Mouse (Mus musculus): ENCODE measurements at regions not wholly inside any gene's neighbourhood (a gene's known extent, or its start where the extent isn't known, plus 50 kb on each side); places are given as distances from the start of the nearest gene placed in this dataset.
A peak's percentile ranks its signal among the peaks of the same experiment; 100 is the strongest.

DNA sequence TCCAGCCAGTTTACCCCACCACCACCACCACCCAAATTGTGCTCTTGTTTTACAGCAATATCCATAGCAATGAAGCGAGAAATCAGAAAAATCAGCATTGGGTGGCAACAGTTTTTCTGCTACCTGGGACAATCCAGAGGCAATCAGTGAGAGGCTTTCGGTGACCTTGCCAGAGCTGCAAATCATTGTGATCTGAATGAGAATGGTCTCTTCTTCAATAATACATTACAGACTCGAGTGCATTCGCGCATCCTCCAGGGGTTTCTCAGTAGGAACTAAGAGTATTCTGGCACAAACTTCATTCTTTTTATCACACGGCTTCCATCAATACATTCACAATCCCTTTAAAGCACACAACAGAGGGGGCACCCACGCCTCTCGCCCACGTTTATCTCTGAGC is 91.2 kb downstream of the Srek1 start:
- no peak for DNase-seq (ENCODE audit: low read depth, low spot score)

- no peak for DNase-seq (ENCODE audit: low read depth, low spot score)
These were observed 93.7 kb downstream of the Srek1 start for GRCm38 (mm10) chr13:103680740-103681139.

- no peak for DNase-seq (ENCODE audit: low read depth, low spot score)
These were observed 94.4 kb downstream of the Srek1 start for GRCm38 (mm10) chr13:103680052-103680451.

DNA sequence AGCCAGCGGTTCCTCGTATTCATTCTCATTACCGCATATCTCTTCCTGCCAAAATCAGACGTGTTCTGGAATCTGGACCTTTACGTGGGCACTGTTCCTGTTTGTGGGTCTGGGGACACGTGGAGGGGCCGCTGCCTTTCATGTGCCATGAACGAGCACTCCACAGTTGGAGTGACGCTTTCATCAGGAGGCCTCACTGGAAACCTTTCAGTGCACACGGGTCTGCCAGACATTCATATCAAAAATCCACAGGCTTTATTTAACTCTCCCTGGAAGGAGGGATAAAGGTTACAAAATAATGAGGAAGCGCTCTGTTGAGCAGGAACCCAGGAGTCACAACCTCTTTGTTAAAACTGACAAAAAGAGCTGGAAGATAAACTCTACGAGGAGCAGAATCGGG is 97.6 kb downstream of the Srek1 start:
- no peak for DNase-seq (ENCODE audit: low read depth, low spot score)

DNA sequence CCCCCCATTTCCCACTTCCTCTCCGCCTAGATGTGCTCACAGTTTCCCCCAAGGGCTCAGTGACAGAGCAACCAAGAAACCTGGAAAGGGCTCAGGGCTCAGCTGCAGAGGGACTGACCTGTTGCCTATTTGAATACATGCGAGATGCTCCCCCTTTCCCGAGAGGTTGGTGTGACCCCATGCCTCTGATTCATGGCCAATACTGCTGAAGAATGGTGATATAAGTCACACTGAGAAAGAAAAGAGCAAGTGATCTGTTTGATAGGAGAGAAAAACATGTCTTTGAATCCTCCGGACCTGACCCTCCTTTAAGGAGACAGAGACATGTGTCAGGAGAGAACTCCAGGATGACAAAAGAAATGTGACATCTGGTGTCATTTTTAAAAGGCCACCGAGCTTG is 98.2 kb downstream of the Srek1 start:
- no peak for DNase-seq (ENCODE audit: low read depth, low spot score)

DNA sequence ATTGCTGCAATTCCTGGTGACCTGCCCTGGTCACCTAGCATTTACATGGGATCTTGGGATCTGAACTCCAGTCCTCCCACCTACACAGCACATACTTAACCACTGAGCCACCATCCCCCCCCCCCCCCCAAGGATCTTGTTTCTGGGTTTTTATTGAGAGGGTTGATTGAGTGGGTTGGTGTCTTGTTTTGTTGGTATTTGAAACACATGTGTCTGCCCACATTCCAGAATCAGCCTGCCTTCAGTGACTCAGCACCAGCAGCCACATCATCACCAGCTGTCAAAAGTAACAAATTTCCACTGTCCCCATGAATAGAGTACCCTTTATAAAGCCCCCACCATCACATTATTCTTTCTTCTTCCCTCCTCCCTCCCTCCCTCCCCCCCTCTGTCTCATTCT is 103.8 kb downstream of the Srek1 start:
- no peak for DNase-seq (ENCODE audit: low read depth, low spot score)

GRCm38 (mm10) chr13:103669856-103670255 is 104.6 kb downstream of the Srek1 start:
- no peak for DNase-seq (ENCODE audit: low read depth, low spot score)

DNA sequence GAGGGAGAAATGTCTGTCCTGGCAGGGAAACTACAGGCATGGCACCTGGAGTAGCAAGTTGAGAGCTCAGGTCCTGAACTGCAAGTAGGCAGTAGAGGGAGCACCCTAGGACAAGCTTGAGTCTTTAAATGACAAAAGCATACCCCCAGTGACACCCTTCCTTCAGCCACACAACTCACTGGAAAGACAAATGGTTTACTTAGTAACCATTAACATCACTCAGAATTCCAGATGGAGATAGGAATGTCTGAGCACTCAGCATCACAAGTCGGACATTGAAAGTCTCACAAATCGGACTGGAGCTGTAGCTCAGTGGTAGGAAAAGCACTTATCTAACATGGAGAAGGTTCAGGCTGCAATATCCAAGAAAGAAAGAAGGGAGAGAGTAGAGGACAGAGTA is 106.7 kb downstream of the Srek1 start:
- DNase-seq (ENCODE audit: low read depth, low spot score), result no peak

DNA sequence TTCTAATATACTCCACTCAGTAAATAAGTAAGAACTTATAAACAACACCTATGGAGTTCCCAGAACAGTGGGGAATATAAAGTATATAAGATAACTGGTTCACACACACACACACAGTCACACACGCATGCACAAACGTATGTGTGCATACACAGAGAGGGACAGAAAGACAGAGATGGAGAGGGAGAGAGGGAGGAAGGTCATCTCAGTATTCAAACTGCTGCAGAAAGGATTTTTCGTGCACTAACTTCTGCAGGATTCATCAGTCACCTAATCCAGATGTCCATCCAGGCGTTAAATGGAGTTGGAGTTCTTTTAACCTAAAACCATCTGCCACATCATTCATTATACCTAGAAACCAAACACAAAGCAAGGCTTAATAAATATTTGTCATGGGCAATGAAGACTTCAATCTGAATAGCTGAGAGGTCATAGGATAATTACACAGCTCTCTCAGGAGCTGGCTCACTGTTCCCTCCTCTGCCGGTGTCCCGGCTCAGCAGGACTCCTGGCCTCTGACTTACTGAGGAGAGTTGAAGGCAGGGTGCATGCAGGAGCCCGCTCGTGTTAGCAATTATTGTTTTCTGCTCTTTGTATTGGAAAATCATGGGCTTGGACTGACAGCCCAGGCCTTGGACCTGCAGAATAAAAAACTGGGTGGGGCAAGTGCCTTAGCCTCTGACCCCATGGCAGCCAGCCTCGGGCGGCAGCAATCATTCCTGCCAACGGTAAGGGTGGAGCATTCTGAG is 114.0 kb downstream of the Srek1 start:
- no peak for DNase-seq (ENCODE audit: low read depth, low spot score)

DNA sequence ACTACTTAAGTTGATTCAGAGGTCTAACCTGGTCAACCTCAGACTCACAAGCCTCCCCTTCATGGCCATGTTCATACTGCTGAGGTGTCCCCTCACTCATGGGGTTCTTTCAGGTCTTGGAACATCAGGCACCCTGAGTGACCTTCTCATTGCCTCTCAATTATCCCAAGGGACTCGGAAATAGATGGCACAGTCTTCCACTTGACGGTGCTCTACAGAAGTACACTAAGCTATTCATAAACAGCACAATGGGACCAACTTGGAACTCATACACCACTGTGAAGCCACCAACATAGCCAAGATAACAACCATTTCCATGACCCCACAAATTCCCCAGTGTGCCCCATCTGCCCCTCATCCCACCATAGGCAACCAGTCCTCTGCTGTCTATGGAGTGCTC is 118.4 kb downstream of the Srek1 start:
- DNase-seq (ENCODE audit: low read depth, low spot score), result no peak

- no peak for DNase-seq (ENCODE audit: low read depth, low spot score)
These were observed 121.2 kb downstream of the Srek1 start for GRCm38 (mm10) chr13:103653216-103653615.

DNA sequence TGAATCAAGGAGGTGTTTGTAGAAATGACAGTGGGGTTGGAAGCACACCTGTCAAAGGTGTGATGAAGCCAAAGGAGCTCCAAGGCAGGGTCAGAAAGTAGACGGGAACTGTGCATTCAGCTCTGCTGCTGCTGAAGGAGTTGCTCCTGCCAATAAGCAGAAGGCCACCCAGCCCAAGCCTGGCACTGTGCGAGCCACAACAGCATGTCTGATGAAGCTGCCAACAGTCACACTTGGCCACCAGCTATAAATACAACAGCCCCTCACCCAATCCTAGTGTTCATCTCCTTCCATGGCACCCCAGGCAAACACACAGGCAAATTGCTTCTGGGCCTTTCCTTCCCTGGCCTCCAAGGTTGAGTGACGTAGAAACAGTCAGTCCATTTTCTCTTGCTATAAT is 125.0 kb downstream of the Srek1 start:
- no peak for DNase-seq (ENCODE audit: low read depth, low spot score)

DNA sequence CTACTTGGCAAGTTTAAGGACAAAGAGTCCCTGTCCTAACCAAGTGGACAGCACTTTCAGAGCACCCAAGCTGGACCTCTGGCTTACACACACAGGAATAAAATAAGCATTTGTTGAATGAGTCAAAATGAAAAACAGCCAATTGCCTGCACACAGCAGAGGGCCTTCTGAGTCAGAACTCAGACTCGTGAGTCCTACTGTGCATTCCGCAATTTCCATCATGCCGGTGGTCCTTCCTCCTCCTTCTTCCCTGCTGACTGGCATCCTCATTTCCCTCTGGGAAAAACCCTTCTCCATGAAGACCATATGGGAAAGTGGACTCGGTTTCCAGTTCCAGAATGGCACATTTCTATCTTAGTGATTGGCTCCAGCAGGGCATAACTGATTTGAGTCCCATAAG is 126.4 kb downstream of the Srek1 start:
- DNase-seq (ENCODE audit: low read depth, low spot score), result no peak

DNA sequence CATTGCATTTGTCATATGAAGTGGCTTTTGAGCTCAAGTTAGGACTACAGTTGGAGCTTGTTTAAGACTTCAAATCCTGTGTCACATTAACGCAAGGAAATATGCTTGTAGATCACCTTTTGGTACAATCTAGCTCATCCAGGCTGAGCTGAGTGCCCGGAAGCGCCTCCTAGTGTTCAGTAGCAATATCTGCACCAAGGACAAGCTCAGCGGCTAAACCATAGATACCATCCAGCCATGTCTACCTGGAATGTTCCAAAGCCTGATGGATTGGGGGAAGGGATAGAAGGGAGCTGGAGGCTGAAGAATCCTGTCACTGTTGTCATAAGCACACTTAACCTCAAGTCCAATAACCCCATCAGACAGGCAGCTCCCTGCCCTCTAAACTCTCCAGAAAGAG is 128.4 kb downstream of the Srek1 start:
- DNase-seq (ENCODE audit: low read depth, low spot score), result no peak

- DNase-seq (ENCODE audit: low read depth, low spot score), result peak; percentile 43
These were observed 130.2 kb downstream of the Srek1 start for GRCm38 (mm10) chr13:103643993-103644722.

DNA sequence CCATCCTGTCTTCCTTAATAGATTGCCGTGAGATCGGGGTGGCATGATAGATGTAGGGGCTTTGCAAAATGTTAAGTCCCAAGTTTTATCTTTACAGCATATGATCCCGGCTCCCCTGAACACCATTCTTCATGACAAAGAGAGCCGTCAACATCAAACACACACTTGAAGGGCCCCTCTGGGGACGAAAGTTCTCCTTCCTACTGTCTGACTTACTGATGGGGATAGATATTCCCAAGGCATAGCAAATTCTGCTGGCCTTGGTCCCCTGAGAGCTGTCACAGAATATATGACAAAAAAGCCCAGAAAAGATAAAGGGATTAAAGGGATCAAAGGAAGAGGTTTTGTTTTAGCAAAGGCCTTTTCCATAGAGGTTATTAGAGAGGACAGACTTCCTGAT is 130.9 kb downstream of the Srek1 start:
- DNase-seq (ENCODE audit: low read depth, low spot score), result no peak

GRCm38 (mm10) chr13:103642542-103643375 is 131.6 kb downstream of the Srek1 start:
- DNase-seq (ENCODE audit: low read depth, low spot score), result no peak

GRCm38 (mm10) chr13:103638038-103638437 is 136.4 kb downstream of the Srek1 start:
- DNase-seq (ENCODE audit: low read depth, low spot score), result no peak

GRCm38 (mm10) chr13:103637414-103637813 is 137.0 kb downstream of the Srek1 start:
- DNase-seq (ENCODE audit: low read depth, low spot score), result no peak

DNA sequence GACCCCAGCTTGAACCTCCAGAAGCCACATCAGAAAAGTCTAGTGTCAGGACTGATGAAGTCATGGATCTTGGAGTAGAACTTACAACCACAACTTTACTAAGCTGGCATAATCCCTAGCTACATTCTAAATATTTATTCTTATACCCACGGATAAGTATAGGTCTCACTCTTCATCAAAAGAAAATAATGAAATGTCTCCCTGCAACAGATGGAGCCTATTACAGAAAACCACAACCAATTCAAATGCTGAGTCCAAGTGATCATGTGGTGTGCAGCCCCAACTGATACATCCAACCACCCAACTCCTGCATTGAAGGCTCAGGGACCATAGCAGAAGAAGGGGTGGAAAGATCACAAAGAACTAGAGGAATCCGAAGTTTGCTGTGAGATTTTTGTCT is 137.8 kb downstream of the Srek1 start:
- DNase-seq (ENCODE audit: low read depth, low spot score), result no peak

DNA sequence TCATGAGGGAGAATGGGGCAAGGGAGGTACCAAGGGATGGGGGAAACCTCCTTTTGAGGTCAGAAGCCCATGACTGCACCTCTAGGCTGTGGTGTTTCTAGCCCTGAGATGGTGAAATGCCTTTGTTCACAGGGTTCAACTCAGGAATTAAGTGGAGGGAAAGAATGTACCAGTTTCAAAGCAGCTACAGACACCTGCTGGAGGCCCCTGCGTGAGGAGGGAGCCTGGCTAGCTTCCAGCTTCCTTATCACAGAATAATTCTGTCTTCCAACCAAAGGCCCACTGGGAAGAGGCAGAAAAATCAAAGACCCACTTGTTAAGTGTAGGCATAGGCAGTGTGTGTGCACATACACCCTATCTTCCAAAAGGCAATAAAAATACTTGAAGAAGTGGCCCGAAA is 150.6 kb downstream of the Srek1 start:
- no peak for DNase-seq (ENCODE audit: low read depth, low spot score)

- no peak for DNase-seq (ENCODE audit: low read depth, low spot score)
These were observed 151.1 kb downstream of the Srek1 start for GRCm38 (mm10) chr13:103623319-103623718.
